Mouse (Mus musculus) C2C12 (cell line): ENCODE results near the gene Etv6. TPM values are rescaled to one million over a fixed set of nuclear protein-coding genes. Genes with fewer than 3 reads are reported as not detected.

Source experiments
- H3K27me3 ChIP-seq: one replicate; pipeline ENCODE4 v1.6.1; 2011; ENCODE audit not compliant: control insufficient read depth, insufficient read depth, insufficient read length
- H3K36me3 ChIP-seq: one replicate; pipeline ENCODE4 v1.6.1; 2011; ENCODE audit not compliant: control insufficient read depth, insufficient read depth
- H3K4me3 ChIP-seq: one replicate; pipeline ENCODE4 v1.5.1; 2011; ENCODE audit warnings: mild to moderate bottlenecking, control low read depth; ENCODE audit not compliant: poor library complexity, insufficient read depth, severe bottlenecking
- H3K79me2 ChIP-seq: one replicate; pipeline ENCODE4 v1.6.1; 2011; ENCODE audit not compliant: control insufficient read depth, insufficient read depth
- H3K79me3 ChIP-seq: one replicate; pipeline ENCODE4 v1.6.1; 2011; ENCODE audit warnings: low read depth, control low read depth
- H3ac ChIP-seq: one replicate; pipeline ENCODE3; 2011; ENCODE audit warnings: low read depth; ENCODE audit not compliant: control insufficient read depth, insufficient read length
- CEBPB ChIP-seq: IDR thresholded peaks from one replicate; pipeline ENCODE4 v1.6.1; 2011; ENCODE audit warnings: low read depth, mild to moderate bottlenecking, control low read depth, moderate library complexity
- CTCF ChIP-seq: IDR thresholded peaks from one replicate; pipeline ENCODE4 v1.5.1; 2011; ENCODE audit not compliant: control insufficient read depth, insufficient read depth, insufficient read length
- FOSL1 ChIP-seq: IDR thresholded peaks from one replicate; pipeline ENCODE4 v1.8.0; 2011; ENCODE audit warnings: mild to moderate bottlenecking, low read length; ENCODE audit not compliant: poor library complexity, insufficient read depth, severe bottlenecking
- MAX ChIP-seq: IDR thresholded peaks from one replicate; pipeline ENCODE4 v1.6.1; 2011; ENCODE audit warnings: mild to moderate bottlenecking, control low read depth
- MYOD1 ChIP-seq: IDR thresholded peaks from one replicate; pipeline ENCODE4 v1.6.1; 2011; ENCODE audit warnings: low read depth; ENCODE audit not compliant: control insufficient read depth, insufficient read length
- MYOG ChIP-seq: IDR thresholded peaks from one replicate; pipeline ENCODE4 v1.6.1; 2011; ENCODE audit not compliant: control insufficient read depth, insufficient read length; ENCODE audit errors: extremely low read depth
- USF1 ChIP-seq: IDR thresholded peaks from one replicate; pipeline ENCODE4 v1.6.1; 2011; ENCODE audit warnings: low read depth, mild to moderate bottlenecking, control low read depth, moderate library complexity
- polyA plus RNA-seq: library from polyadenylated mRNA; unstranded; fragments of >200 nt; fragmentation: generic; extraction: Trizol; gene quantifications from one replicate; pipeline ENCODE4 v1.2.1, GENCODE M21; 2012; ENCODE audit warnings: missing spikeins

Gene Etv6
- polyA plus RNA-seq, 1 experiment, result 8.5 TPM

GRCm38 (mm10) chr6:134053146-134053545 is 17.6 kb downstream of the Etv6 start:
- H3ac ChIP-seq, result no peak overlapping the region
- H3K4me3 ChIP-seq, result no peak overlapping the region
- peaks cover 79% of the 10 kb centered on the region for H3K79me3 ChIP-seq
- no peaks in the 10 kb centered on the region for H3K27me3 ChIP-seq
- TF ChIP-seq CEBPB (no peak), MAX (no peak), MYOG (no peak), USF1 (no peak), CTCF (no peak), MYOD1 (no peak)
- peaks cover 99% of the 10 kb centered on the region for H3K79me2 ChIP-seq
- no peaks in the 10 kb centered on the region for H3K36me3 ChIP-seq

- H3K4me3 ChIP-seq, result no peak overlapping the region
- H3ac ChIP-seq, result no peak overlapping the region
- H3K79me2 ChIP-seq, result peaks cover 99% of the 10 kb centered on the region
- peaks cover 79% of the 10 kb centered on the region for H3K79me3 ChIP-seq
- no peaks in the 10 kb centered on the region for H3K36me3 ChIP-seq
- TF ChIP-seq MYOD1, result no peak
- TF ChIP-seq USF1, result no peak
- no peak for TF ChIP-seq MYOG
- TF ChIP-seq FOSL1, result no peak
- TF ChIP-seq CTCF, result no peak
- TF ChIP-seq CEBPB, result no peak
- no peak for TF ChIP-seq MAX
- H3K27me3 ChIP-seq, result no peaks in the 10 kb centered on the region
These were observed 18.1 kb downstream of the Etv6 start for GRCm38 (mm10) chr6:134053566-134053965.

- no peak for TF ChIP-seq MYOG
- no peak for TF ChIP-seq FOSL1
- no peak for TF ChIP-seq CEBPB
- TF ChIP-seq MYOD1, result no peak
- TF ChIP-seq USF1, result no peak
- TF ChIP-seq CTCF, result no peak
- TF ChIP-seq MAX, result no peak
- Histone ChIP-seq H3K4me3 (no peak overlapping the region), H3K79me2 (peaks cover 99% of the 10 kb centered on the region), H3ac (no peak overlapping the region), H3K36me3 (no peaks in the 10 kb centered on the region), H3K79me3 (peaks cover 76% of the 10 kb centered on the region), H3K27me3 (no peaks in the 10 kb centered on the region)
These were observed 20.1 kb downstream of the Etv6 start for GRCm38 (mm10) chr6:134055588-134055987.

- H3K79me3 ChIP-seq, result peaks cover 70% of the 10 kb centered on the region
- no peak for TF ChIP-seq CTCF
- TF ChIP-seq MAX, result no peak
- TF ChIP-seq MYOG, result no peak
- TF ChIP-seq MYOD1, result no peak
- no peak for TF ChIP-seq USF1
- TF ChIP-seq CEBPB, result no peak
- TF ChIP-seq FOSL1, result no peak
- H3K36me3 ChIP-seq, result no peaks in the 10 kb centered on the region
- H3K79me2 ChIP-seq, result peaks cover 99% of the 10 kb centered on the region
- no peaks in the 10 kb centered on the region for H3K27me3 ChIP-seq
- no peak overlapping the region for H3K4me3 ChIP-seq
- no peak overlapping the region for H3ac ChIP-seq
These were observed 23.0 kb downstream of the Etv6 start for GRCm38 (mm10) chr6:134058451-134058850.

- H3K4me3 ChIP-seq, result no peak overlapping the region
These were observed 23.5 kb downstream of the Etv6 start for GRCm38 (mm10) chr6:134058886-134059551.

More at GRCm38 (mm10) chr6:134058886-134059551, 23.5 kb downstream of the Etv6 start:
- Histone ChIP-seq H3K79me3 (peaks cover 66% of the 10 kb centered on the region), H3K79me2 (peaks cover 99% of the 10 kb centered on the region), H3ac (no peak overlapping the region), H3K36me3 (no peaks in the 10 kb centered on the region), H3K27me3 (no peaks in the 10 kb centered on the region)
- TF ChIP-seq USF1 (no peak), MAX (no peak), MYOG (no peak), CTCF (no peak), CEBPB (no peak), FOSL1 (no peak)
